Mouse (Mus musculus): ENCODE results near the gene Hoxd10.

DNA sequence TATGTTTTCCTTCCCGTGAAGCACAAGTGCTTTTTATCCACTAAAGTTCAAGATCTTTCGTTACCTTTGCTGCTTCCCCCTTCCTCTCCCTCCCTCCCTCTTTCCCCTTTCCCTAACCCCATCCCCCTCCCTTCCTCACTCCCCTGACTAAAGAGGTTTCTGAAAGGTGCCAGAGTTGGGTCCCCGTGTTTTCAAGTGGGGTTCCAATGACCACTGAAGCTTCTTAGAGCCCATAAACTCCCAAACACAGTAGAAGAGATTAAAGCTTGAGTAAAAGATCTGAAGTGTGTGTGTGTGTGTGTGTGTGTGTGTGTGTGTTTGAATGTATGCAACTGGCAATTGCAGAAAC is 22.5 kb upstream of the Hoxd10 start:
- no peak for TF ChIP-seq CTCF (IDR thresholded peaks at IDR 0.05; ENCODE audit: low read depth, low read length)
- TF ChIP-seq POLR2A (IDR thresholded peaks at IDR 0.05; ENCODE audit: extremely low read depth, insufficient read depth, low read length), result no peak
